Mouse (Mus musculus) left cerebral cortex, postnatal 4 days (tissue): Measurements from ENCODE around the gene Wnt10b. TPM values are rescaled to one million over a fixed set of nuclear protein-coding genes. Genes with fewer than 3 reads are reported as not detected.

Experiments used
- DNase-seq: peaks from one replicate; pipeline ENCODE4 v3.0.0-alpha.2; 2022
- intact Hi-C: fragments of 180-260 bp; cut with DNase I; formaldehyde crosslinking; loops from one replicate; pipeline ENCODE4 v1.15.1; 2025
- total RNA-seq, 2 experiments: library from RNA; stranded (reverse); gene quantifications; 2 replicates each; pipeline ENCODE4 v1.2.3; 2021

Gene Wnt10b
- total RNA-seq, 2 experiments from 2014 or later, result 0.36 to 0.40 TPM

DNA sequence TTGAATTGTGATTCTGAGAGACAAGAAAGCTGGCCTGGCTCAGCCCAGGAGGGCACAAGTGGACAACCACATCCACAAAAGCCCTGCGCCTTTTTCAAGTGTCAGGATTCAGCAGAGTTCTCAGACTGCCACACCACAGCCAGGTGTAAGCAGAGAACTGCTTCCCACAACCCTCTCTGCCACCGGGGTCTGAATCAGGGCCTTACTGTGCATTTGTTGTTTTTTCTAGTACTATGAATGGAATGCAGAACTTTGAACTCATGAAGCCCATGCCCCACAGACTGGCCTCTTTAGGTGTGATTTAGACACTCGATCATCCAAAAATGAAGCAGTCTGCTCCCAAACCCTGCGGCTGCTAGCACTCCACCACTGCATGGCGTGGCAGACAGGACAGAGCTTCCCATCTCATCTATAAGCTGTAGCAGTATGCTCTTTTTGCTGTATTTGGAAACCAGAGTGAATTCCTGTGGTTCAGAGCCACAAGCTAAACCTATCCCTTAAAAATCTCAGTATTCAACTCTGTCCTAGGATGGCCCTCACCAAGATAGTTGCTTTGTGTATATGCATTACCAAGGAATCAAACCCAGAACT is 43.9 kb downstream of the Wnt10b start:
- intact Hi-C loops, result no loop called here
- no peak for DNase-seq

DNA sequence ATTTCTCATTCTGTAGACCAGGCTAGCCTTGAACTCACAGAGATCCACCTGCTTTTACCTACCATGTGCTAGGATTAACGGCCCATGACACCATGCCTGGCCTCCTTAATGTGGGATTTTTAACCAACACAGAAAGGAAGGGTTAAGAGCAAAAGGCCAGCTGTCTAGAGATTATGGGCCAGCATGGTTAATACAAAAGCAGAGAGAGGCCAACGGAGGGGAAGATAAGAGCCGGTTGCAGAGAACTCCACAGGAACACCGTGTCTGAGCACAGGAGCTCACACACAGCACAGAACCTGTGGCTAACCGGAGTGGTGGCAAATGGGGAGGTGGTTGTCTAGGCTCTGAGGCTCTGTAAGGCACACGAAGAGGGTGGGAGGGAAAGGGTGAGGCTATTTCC is 44.6 kb downstream of the Wnt10b start:
- DNase-seq, result no peak
- intact Hi-C loops, result no loop called here

DNA sequence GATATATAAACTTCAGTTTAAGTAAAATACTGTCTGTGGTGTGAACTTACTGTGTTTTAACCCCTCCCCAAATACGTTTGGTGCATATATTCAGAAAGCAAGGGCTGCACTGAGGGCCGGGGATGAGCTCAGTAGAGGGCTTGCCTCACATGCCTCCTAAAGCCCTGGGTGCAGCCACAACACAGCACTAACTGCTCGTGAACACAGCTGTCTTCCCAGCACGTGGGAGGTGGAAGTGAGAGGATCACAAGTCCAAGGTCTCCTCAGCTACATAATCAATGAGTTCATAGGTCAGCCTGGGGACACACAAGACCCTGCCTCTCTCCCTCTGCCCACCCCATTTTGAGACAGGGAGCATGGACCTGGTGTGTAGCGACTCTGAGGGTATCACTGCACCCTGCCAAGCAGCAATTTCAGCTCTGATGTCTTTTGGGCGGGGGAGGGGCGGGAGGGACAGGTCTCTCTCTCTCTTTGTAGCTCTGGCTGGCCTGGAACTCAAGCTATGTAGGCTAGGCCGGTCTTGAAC is 45.9 kb downstream of the Wnt10b start:
- intact Hi-C loops, result no loop called here
- no peak for DNase-seq

DNA sequence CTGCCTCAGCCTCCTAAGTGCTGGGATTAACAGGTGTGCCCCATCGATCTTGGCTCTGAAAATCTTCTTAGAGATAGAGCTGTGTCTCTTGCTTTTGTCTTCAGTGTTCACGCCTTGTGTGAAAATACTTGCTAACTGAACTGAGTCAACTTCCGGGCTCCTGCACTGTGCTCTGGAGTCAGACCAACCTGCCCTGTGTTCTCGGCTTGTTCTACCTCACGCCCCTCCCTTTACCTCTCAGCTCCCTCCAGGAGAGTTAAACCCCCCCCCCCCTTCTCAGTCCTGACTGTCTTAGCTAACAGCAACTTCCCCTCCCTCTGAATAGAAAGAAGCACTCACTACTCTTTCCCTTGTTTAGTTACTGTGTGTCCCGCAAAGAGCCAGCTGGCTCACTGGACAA is 47.2 kb downstream of the Wnt10b start:
- intact Hi-C loops, result no loop called here
- DNase-seq, result no peak

DNA sequence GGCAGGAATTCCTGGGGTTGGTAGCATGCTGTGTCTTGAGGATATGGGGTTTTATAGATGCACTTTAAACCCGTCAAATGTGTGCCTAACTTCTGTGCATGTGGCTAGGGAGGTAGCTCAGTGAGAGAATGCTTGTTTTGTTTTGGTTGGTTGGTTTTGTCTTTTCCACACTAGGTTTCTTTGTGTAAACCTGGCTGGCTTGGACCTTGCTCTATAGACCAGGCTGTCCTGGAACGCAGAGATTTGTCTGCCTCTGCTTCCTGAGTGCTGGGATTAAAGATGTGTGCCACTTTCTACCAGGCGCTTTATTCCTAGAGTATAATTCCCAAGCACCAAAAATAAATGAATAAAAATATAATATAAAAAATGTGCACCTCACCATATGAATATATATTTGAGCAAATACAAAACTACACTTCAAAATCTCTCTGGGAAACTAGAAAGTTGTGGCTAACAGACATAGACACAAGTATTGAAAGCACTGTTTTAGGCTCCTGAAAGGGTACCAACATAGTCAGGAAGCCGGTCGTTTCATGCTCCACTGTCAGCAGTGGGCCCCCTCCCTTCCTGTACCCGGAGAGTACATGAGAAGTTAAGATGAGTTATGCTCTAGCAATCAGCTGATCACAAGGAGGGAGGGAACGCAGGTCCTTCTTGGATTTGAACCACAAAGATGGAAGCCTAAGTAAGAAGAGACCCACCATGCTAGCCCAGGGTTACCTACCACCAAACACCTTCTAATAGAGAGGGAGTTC is 48.0 kb downstream of the Wnt10b start:
- intact Hi-C loops, result no loop called here
- DNase-seq, result no peak

DNA sequence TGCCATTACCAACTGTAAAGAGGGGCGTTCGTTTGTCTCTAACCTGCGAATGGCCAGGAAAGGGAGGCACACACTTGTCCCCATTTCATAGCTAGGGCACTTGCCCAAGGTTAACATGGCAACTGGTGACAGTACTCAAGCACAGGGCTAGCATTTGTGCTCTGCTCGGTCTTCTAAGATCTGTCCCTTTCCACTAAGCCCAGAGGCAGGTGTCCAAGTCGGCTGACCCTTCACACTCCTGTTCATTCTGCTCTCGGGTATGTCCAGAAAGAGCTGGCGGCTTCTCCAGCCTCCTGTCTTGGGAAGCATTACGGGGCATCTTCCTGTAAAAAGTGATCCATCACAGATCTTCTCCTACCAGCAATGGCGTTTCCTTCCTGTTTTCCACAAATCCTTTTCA is 49.6 kb downstream of the Wnt10b start:
- intact Hi-C loops, result no loop called here

DNA sequence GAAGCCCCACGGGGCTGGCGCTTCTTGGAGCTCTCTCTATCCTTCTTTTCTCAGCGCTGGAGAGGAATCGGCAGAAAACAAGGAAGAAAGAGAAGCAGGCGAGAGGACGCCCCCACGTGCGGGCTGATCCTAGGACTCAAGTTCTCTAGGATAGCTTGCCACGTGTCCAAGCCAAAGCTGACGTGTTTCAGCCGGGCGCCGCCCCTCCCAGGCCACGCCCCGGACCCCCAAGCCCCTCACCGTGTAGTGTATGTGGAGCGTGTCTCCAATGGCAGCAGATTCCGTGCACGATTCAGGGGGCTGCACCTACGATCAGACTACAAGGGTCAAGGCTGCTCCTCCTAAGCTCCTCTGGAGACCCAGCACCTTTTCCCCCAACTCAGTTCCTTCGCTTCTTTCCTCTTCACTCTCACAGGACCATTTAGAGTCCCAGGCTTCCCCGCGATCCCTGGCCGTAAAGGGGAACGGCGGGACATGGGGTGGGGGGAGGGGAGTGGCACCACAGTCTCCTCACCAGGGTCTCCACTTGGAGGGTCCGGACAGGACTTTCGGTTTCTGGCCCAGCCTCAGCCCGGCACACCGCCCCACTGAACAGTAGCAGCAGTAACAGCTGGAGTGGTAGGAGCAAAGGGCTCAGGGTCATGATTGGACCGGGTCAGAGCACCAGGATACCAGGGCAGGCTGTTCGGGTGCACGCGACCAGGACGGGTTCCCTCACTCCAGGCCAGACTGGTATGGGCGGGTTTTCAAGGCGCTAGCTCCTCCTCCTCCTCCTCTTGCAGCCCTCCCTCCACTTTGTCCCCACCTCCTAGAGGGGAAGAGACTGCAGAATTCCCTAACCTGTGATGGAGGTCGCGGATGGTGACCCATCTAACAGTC is 50.3 kb downstream of the Wnt10b start, which contains the start of gene Fkbp11:
Fkbp11 (minus strand) TSS at position 756 of the 879 bp plus-strand sequence.
- intact Hi-C loops, result no loop called here
- peak; percentile 43 for DNase-seq

More for the DNA sequence above, 49.6 kb downstream of the Wnt10b start:
- no peak for DNase-seq

DNA sequence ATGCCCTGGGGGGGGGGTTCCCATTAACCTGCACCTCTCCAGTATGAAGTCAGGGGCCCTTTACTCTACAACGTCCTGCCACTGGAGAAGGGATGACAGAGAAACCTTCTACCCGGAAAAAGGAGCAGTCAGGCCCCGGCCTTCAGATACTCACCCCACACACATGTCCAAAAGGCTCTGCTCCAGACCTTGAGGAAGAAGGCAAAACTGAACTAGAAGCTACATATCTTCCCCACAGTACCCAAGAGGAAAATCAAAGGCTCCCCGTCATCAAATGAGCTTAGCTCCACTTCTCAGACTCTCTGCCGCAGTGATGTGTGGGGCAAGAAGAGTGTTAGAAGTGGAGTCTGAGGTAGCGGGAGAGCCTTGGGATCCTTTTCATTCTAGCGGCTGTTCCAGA is 51.2 kb downstream of the Wnt10b start:
- intact Hi-C loops, result no loop called here
- DNase-seq, result no peak

DNA sequence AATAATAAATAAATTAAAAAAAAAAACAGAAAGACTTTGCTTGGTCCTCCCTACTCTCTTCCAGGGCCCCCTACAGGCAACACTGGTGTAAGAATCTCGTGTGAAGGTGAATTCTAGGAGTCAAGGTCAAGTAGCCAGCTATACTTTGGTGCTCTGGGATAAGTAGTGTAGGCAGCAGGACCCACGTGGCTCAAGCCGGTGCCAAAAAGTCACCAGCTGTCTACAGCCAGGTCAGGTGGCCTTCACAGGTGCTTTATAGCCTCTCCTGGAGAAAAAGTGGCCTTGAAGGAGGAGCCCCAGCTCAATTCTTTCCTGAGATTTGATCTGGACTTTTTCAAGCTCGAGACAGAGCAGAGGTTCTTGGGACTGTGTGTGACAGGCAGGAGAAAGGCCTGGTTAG is 51.9 kb downstream of the Wnt10b start:
- no peak for DNase-seq
- intact Hi-C loops, result no loop called here

DNA sequence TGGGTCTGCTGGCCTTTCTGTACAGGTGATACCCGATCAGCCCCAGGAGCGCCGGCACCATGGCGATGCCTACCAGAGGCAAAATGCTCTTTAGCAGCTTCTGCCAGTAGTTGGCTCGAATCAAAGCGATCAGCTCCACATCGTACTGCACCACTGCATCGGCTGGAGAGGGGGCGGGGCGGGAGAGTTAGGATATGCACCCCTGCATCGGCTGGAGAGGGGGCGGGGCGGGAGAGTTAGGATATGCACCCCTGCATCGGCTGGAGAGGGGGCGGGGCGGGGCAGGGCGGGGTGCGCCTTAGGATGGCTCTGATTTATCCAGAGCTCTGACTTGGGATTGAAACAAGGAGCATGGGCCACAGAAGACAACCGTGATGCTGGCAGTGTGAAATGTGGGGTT is 53.5 kb downstream of the Wnt10b start:
- intact Hi-C loops, result no loop called here

DNA sequence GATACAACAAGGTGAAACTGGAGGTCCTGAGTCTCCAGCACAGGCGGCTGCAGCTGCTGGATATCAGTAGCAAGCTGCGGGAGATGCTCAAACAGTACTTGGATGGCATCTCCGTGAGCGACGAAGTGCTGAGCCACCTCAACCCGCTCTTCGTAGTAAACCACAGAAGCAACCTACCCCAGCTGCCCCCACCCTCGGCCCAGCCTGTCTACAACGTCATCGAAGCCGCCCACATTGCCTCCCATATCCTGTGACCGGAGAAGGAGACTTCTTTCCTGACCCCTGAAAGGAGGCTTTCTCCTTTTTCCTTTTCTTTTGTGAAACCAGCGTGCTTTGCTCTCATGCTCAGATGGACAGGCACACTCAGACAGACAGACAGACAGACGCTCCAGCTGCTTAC is 55.1 kb downstream of the Wnt10b start:
- intact Hi-C loops, result no loop called here
- DNase-seq, result no peak

More for the DNA sequence above, 53.5 kb downstream of the Wnt10b start:
- no peak for DNase-seq

DNA sequence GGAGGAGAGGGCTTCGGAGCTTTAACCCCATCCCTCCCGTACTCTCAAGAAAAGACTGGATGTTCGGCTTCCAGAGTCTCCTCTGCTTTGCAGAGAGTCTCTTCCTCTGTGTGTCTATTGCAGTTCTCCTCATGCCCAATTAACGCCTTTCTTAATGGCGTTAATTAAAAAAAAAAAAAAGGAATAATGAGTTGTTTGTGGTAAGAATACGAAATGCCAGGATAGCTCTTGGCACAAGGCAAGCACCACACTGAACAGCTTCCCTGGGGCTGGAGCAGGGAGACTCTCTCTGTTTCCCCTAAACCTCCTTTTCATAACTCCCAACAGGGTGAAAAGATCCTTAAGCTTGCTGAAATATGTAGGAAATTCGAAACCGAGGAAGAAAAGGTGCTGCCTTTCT is 55.8 kb downstream of the Wnt10b start:
- DNase-seq, result no peak
- intact Hi-C loops, result no loop called here

Other genes with a start within 250 kb of the Wnt10b start
- 10 to 100 TPM; 72.2 to 77.1 TPM for gene Kansl2, start 243.9 kb downstream of the Wnt10b start, total RNA-seq
- gene Ccnt1, start 207.2 kb downstream of the Wnt10b start, total RNA-seq, result 10 to 100 TPM; 51.5 to 61.1 TPM
- gene 4930415O20Rik, start 207.1 kb downstream of the Wnt10b start, total RNA-seq, result not detected
- gene Adcy6, start 168.1 kb downstream of the Wnt10b start, total RNA-seq, result 10 to 100 TPM; 55.1 to 56.6 TPM
- 100 to 1,000 TPM; 213 to 226 TPM for gene Cacnb3, start 147.3 kb downstream of the Wnt10b start, total RNA-seq
- 10 to 100 TPM; 62.5 to 68.6 TPM for gene Ddx23, start 115.3 kb downstream of the Wnt10b start, total RNA-seq
- 10 to 100 TPM; 46.5 to 49.7 TPM for gene Rnd1, start 100.7 kb downstream of the Wnt10b start, total RNA-seq
- 10 to 100 TPM in 1 of 2 experiments, 1 to 10 TPM in 1; 9.9 to 10.3 TPM for gene Ccdc65, start 69.9 kb downstream of the Wnt10b start, total RNA-seq
- gene Fkbp11, start 50.0 kb downstream of the Wnt10b start, total RNA-seq, result 1 to 10 TPM; 2.7 to 3.5 TPM
- 100 to 1,000 TPM; 318 to 348 TPM for gene Arf3, start 14.9 kb downstream of the Wnt10b start, total RNA-seq
- gene Wnt1, start 11.7 kb upstream of the Wnt10b start, total RNA-seq, result not detected
- 100 to 1,000 TPM; 113 to 118 TPM for gene Ddn, start 31.3 kb upstream of the Wnt10b start, total RNA-seq
- 10 to 100 TPM; 35.0 to 38.1 TPM for gene Prkag1, start 53.4 kb upstream of the Wnt10b start, total RNA-seq
- gene Kmt2d, start 93.1 kb upstream of the Wnt10b start, total RNA-seq, result 10 to 100 TPM; 74.2 to 74.4 TPM
- gene Rhebl1, start 116.4 kb upstream of the Wnt10b start, total RNA-seq, result 10 to 100 TPM; 18.3 to 18.4 TPM
- gene Dhh, start 120.4 kb upstream of the Wnt10b start, total RNA-seq, result under 1 TPM; 0.28 to 0.36 TPM
- 10 to 100 TPM; 31.4 to 42.2 TPM for gene Lmbr1l, start 140.1 kb upstream of the Wnt10b start, total RNA-seq
- 1,000 to 10,000 TPM; 1,107 to 1,135 TPM for gene Tuba1b, start 156.4 kb upstream of the Wnt10b start, total RNA-seq
- gene Gm49450, start 175.4 kb upstream of the Wnt10b start, total RNA-seq, result not detected
- 1,000 to 10,000 TPM; 8,276 to 8,744 TPM for gene Tuba1a, start 175.6 kb upstream of the Wnt10b start, total RNA-seq